Mouse (Mus musculus) embryo, embryonic 10.5 days (tissue): ENCODE results near the gene Megf9.

Source experiments
- DNase-seq: peaks from one replicate; pipeline ENCODE4 v3.0.0-alpha.2; 2015; ENCODE audit warnings: low spot score

Gene Megf9

DNA sequence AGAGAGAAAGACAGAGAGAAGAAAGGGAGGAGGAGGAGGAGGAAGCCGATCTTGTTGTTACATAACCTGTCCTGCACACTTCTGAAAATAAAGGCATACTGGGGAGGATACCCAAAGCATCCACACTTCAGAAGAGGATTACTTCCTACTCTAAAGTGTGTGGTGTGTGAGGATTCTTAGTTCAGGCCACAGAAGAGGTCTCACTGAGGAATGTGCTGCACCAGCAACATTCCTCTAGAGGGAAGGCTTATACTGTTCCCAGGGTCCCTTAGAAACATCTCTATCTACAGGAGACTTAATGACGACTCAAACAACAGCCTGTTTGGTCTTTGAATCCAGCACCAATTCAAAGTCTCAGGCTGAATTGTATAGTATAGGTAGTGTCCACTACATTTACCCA, 114.6 kb downstream of the Megf9 start:
- DNase-seq, result no peak

DNA sequence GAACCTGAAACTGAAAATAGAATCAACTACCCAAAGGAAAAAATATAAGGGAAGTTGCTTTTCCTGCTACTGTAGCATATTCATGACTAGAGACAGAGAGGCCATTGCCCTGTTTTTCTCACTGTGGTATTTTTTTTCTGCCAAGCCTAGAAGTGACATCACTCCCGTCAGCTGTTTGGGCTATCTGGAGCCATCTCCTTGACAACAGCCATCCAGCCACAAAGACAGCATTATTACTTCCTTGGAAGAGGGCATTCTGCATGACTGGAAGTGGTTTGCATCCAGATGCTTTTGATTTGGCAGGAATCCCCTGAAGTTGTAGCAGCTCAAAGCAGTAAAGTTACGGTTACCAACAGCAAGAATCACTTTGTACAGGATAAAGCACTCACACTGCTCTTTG, 122.7 kb downstream of the Megf9 start:
- peak; percentile 76 for DNase-seq

DNA sequence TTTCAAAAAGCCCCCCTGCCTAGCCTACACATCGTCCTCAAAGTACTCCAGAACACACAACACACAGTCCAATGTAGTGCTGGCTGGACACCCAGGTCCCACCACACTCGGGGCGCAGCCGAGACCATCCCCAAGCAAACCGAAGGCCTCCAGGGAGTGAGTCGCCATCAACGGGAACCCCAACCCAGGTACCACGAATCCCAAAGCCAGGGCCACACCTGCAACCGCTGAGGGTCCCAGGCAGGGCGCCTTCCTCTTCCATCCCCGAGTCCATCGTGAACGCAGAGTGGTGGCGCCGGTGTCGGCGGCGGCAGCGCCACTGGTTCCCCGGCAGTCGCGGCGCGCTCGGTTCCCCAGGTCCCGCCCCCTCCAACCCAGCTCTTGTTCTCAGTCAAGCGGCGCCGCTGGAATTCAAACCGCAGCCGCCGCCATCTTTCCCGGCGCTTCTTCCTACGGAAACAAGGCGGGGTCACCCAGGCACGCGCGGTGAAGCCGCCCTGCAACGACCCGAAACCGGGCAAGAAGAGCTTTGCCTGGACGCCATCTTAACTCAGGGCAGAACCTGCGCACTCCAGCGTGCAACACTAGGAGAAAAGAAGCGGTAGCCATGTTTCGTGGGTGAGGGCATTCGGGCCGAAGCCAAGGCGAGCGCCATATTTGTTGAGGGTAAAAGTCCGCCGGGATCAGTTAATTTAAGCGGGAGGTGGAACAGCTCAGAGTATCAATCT, 124.6 kb downstream of the Megf9 start, which contains the start of gene Cdk5rap2:
Gene Cdk5rap2, minus strand, starts transcription at position 450 of the 728 bp plus-strand sequence.
- peak; percentile 98 for DNase-seq

DNA sequence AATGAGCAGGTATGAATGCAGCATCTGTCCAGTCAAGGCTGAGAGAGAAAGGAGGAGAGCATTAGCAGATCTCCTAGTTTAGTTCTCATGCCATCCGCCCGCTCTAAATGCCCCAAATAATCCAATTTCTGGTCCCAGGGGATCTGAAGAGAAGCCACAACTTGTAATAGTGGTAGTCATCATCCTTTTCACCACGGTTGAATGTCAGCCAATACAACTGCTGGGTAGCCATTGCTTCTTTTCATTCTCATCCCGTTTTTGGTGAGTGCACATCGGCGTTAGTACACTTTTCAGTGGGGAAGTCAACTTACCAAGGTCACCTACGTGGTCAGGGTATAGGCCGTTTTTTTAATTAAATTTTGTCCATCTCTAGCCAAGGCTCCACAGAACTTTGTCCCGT, 125.3 kb downstream of the Megf9 start:
- DNase-seq, result peak; percentile 22

DNA sequence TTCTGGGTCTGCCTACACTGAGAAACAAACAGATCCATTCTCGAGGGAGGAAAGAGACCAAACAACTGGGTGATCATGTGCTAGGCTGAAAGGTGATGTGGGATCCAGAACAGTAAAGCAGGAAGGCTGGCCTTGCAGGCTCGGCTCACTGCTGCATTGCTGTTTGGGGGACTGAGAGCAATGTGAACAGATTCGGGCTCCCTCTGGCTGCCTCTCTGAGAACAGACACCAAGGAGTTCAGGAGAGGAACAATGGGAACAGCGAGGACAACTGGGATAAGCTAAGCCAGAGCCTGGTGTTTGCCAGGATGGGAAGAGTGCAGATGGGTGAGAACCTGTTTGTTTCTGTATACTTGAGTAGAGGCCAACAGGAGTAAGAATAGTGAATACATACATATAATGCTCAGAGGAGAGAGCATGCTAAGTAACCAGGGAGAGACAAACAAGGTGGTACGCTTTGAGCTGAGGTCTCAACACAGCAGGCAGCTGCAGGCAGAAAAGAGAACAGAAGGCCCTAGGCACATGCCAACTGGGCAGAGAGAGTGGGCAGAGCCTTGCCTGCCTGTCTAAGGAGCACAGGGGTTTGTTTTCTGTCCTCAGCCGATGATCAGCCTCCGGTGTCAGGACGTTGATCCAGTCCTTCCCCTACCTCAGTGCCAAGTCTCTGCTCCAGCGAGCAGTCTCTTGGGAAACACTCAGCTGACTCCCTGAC, 132.5 kb downstream of the Megf9 start:
- peak; percentile 38 for DNase-seq

DNA sequence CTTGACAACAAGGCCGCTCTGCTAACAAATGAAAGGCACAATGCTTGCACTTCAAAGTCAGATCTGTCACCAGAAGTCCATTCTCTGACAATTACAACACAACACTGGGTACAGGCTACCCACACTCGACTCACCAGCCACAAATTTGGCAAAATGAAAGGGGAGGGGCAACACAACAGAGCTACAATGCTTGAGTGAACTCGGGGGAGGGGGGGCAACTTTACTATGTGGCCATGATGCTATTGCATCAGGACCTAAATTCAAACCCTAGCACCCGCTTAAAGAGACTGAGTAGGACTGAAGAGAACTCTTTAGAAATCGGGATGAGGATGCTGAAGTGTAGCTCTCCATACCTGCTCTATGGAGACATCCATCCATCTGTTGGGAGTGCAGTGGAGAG, 135.3 kb downstream of the Megf9 start:
- DNase-seq, result no peak

DNA sequence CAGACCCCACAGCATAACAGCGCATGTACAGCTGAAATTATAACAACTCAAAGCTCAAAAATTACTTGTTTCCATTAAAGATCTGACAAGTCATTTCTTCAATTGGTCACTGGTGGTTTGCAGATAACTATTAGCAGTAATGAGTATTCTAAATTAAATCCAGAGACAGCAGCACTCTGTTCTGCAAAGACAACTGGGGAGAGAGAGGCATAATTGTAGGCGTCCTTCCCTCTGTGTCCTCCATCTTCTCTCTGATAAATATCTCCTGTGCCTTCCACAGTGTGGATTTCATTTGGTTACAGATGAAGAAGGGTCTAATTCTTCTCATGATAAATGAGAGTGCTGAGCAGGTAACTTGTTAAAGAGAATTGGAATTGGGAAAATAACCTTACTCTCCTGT, 135.7 kb downstream of the Megf9 start:
- no peak for DNase-seq

DNA sequence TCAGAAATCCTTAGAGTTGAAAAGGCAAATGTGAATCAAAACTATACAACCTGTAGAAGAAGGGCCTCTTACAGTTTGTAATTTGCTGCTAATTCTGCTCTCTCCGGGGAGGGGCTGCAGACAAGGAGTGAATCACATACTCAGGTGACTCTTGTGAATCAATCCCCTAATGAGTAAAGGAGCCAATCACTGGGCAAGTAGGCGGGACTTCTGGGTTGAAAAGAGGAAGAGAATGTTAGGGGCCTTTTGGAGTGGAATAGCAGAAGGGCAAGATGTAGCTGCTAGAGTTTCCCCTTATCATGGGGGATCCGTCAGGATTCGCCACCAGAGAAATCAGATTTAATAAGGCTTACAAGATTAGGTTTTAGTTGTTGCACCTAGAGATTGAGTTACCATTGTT, 136.7 kb downstream of the Megf9 start:
- no peak for DNase-seq

DNA sequence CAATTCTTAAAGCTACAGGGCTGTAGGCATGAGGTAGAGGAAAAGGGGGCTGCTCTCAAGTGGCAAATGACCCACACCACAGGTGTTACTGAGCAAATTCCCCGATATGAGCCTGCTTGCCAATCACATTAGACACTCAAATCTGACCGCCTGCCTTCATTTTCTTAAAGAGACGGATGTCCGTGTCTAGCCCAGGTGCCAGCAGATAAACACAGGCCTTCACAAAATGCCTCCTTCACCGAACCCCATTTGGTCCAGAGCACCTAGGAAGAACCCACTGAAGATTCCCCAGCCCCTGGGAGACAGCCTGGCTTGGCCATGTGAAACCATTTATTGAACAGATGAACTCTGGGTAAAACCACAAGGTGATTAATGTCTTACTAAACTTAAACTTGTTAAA, 138.1 kb downstream of the Megf9 start:
- DNase-seq, result no peak

DNA sequence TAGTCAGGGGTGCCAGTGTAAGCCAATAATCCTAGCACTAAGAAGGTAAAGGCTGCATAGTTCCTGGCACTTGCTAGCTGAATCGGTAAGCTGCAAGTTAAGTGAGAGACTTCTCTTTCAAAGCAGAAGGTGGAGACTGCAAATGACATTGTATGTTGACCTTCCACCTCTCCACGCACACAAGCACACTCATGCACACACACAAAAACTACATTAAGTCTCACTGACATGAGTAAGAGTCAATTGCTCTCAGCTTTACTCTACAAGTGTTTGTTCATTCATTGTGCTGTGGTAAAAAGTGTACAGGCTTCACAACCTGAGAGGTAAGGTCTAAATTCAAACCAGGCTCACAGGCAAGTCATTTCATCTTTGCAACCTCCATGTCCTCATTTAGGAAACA, 140.1 kb downstream of the Megf9 start:
- no peak for DNase-seq

DNA sequence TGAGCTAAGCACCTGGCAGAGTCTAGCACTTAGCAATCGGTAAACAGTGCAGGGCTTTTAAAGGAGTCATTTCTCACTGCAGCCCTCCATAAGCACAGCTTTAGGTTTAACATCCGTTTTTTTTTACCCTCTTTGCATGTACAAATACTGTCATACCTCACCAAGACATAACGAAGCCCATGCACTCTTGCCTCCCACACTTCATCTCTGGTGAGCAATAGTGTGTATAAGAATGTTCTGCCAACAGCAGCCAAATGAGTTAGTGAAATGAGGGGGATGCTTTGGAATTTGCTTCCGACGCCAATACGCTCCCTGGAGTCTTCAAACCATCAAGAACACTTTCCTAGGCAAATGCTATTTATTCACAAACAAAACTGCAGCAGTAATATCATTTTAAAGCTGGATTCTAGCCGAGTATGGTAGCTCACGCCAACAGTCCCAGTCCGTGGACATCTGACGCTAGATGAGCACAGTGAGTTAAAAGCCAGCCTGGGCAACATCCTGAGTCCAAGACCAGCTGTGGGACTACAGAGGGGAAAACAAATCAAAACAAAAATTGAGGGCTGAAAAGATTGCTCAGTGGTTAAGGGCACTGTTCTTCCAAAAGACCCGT, 142.9 kb downstream of the Megf9 start:
- DNase-seq, result no peak

DNA sequence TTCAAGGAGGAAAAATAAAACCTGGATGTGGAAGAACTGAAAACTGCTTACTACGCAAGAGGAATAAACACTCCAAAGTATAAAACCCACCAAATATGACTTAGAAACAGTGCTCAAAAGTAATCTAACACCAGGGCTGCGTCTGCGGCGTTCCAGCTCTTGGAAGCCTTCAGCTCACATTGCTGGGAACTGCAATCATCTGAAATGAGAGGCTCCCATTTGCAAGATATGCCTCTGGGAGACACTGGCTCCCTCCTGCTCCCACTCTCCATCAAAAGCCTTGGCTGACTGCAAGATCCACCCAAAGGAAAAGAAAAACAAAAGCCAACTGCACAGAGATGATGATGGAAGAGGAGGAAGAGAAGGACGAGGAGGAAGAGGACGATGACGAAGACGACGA, 143.7 kb downstream of the Megf9 start:
- DNase-seq, result no peak

DNA sequence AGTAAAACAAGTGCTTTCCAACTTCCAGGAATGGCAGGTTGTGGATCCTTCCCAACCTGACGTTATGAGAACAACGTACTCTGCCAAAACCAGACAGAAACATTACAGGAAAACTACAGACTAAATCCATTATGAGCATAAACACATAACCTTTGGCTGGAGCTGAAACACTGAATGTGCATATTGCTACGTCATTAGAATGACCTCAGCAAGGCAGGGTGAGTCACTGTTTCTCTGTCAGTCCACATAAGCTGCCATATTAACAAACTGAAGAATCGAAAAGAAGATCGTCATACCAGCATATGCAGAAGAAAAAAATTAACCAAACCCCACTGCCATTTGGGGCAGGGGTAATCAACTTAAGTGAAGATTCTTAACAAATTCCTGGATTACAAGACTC, 148.6 kb downstream of the Megf9 start:
- no peak for DNase-seq

DNA sequence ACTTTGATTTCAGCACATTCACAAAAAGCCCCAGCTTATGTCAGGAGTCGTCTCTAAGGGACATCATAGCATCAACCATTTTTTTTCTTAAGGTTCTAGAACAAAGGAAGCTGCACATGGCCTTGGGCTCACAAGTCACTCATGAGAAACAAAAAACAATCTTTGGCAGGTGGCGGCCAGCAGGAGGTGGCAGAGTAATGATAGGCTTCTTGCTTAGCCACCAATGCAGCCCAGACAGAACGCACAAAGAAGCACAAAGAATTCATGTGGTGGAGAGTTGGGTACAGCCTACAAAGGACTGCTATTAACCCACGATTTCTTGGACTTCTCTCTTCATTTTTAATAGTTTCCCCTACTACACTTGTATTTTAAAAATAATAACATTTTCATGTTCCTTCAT, 157.4 kb downstream of the Megf9 start:
- no peak for DNase-seq
